In genomic region chr7:49183696-49184095, GRCm38 (mm10) we compare ENCODE assay signal across 11 mouse cellular contexts.
DNase-seq lines count a peak whose midpoint lies in the region; ATAC-seq lines count a peak whose summit lies in the region.
"Had no signal": no experiment of that assay in that cellular context is flagged by ENCODE, and none has a peak within 500 bp of the region (broad histone marks: within the 10 kb centered on the region; RNA-seq: fewer than 3 reads in every experiment).

No protein-coding gene starts in this region.

- peaks cover 36% of the 10 kb centered on the region for H3K4me1 ChIP-seq in heart, embryonic 13.5 days
- H3K4me1 ChIP-seq in heart, embryonic 11.5 days (ENCODE audit: control insufficient read depth, insufficient read depth, low read length), result peaks cover 17% of the 10 kb centered on the region
- H3K4me1 ChIP-seq in neural tube, embryonic 14.5 days (ENCODE audit: control insufficient read depth, insufficient read depth, low read length), result peaks cover 4% of the 10 kb centered on the region; the same call in 1 of the 2 replicates
- no peaks in the 10 kb centered on the region for H3K4me1 ChIP-seq in kidney, embryonic 16.5 days (ENCODE audit: insufficient read depth, low read length)
- H3K4me1 ChIP-seq: stomach, embryonic 15.5 days had no signal

- H3K27ac ChIP-seq in heart, embryonic 13.5 days (replicated peaks), result peak overlapping the region; percentile 53
- no peak overlapping the region for H3K27ac ChIP-seq in heart, embryonic 11.5 days (ENCODE audit: low read depth, low read length)
- no peak overlapping the region for H3K27ac ChIP-seq in neural tube, embryonic 14.5 days (ENCODE audit: low read depth, low read length)
- no peak overlapping the region for H3K27ac ChIP-seq in kidney, embryonic 16.5 days (ENCODE audit: low read length)
- H3K27ac ChIP-seq: embryonic facial prominence, embryonic 12.5 days; intestine, embryonic 15.5 days; stomach, embryonic 15.5 days had no signal

- H3K27me3 ChIP-seq in heart, embryonic 13.5 days (replicated peaks), result no peaks in the 10 kb centered on the region
- H3K27me3 ChIP-seq in heart, embryonic 11.5 days (ENCODE audit: control insufficient read depth, insufficient read depth, low read length), result no peaks in the 10 kb centered on the region
- H3K27me3 ChIP-seq in neural tube, embryonic 14.5 days (ENCODE audit: control insufficient read depth, insufficient read depth, low read length), result no peaks in the 10 kb centered on the region
- H3K27me3 ChIP-seq in kidney, embryonic 16.5 days (ENCODE audit: insufficient read depth, low read length), result no peaks in the 10 kb centered on the region
- H3K27me3 ChIP-seq: embryonic facial prominence, embryonic 12.5 days; intestine, embryonic 15.5 days; Patski; stomach, embryonic 15.5 days had no signal

- H3K9me3 ChIP-seq in heart, embryonic 13.5 days, result no peaks in the 10 kb centered on the region
- H3K9me3 ChIP-seq in heart, embryonic 11.5 days (replicated peaks; ENCODE audit: control insufficient read depth, low read length), result no peaks in the 10 kb centered on the region
- no peaks in the 10 kb centered on the region for H3K9me3 ChIP-seq in neural tube, embryonic 14.5 days (ENCODE audit: control insufficient read depth, low read length)
- no peaks in the 10 kb centered on the region for H3K9me3 ChIP-seq in kidney, embryonic 16.5 days (ENCODE audit: low read length)
- H3K9me3 ChIP-seq: embryonic facial prominence, embryonic 12.5 days; intestine, embryonic 15.5 days; stomach, embryonic 15.5 days had no signal

- no peak for DNase-seq in neural tube, embryonic 10.5 days (ENCODE audit: extremely low spot score, low spot score)
- DNase-seq in cerebellum, adult 9-11 months, result peak; percentile 74
- peak; percentile 13 for DNase-seq in skeletal muscle tissue, adult 2 months (ENCODE audit: low read depth, low spot score)

- H3K9ac ChIP-seq in heart, embryonic 13.5 days, result no peak overlapping the region
- no peak overlapping the region for H3K9ac ChIP-seq in heart, embryonic 11.5 days (ENCODE audit: low read depth, low read length)
- no peak overlapping the region for H3K9ac ChIP-seq in neural tube, embryonic 14.5 days (replicated peaks; ENCODE audit: low read depth, low read length)
- H3K9ac ChIP-seq in kidney, embryonic 16.5 days (replicated peaks; ENCODE audit: low read length), result no peak overlapping the region
- H3K9ac ChIP-seq: embryonic facial prominence, embryonic 12.5 days; intestine, embryonic 15.5 days; stomach, embryonic 15.5 days had no signal

- H3K4me2 ChIP-seq in heart, embryonic 13.5 days, result no peak overlapping the region
- no peak overlapping the region for H3K4me2 ChIP-seq in heart, embryonic 11.5 days
- no peak overlapping the region for H3K4me2 ChIP-seq in neural tube, embryonic 14.5 days (ENCODE audit: low read depth, low read length)
- no peak overlapping the region for H3K4me2 ChIP-seq in kidney, embryonic 16.5 days (replicated peaks; ENCODE audit: low read depth, low read length)
- H3K4me2 ChIP-seq: embryonic facial prominence, embryonic 12.5 days; intestine, embryonic 15.5 days; stomach, embryonic 15.5 days had no signal

- no peaks in the 10 kb centered on the region for H3K36me3 ChIP-seq in heart, embryonic 13.5 days
- H3K36me3 ChIP-seq in heart, embryonic 11.5 days (ENCODE audit: control insufficient read depth, insufficient read depth, low read length), result no peaks in the 10 kb centered on the region
- no peaks in the 10 kb centered on the region for H3K36me3 ChIP-seq in neural tube, embryonic 14.5 days (ENCODE audit: control insufficient read depth, insufficient read depth, low read length)
- no peaks in the 10 kb centered on the region for H3K36me3 ChIP-seq in kidney, embryonic 16.5 days (ENCODE audit: insufficient read depth, low read length)
- H3K36me3 ChIP-seq: embryonic facial prominence, embryonic 12.5 days; intestine, embryonic 15.5 days; stomach, embryonic 15.5 days had no signal

- no peak for ATAC-seq in heart, embryonic 13.5 days (ENCODE audit: extremely low read depth, insufficient number of reproducible peaks, low FRiP score, low TSS enrichment)
- ATAC-seq in heart, embryonic 11.5 days (replicated peaks; ENCODE audit: insufficient number of reproducible peaks, low FRiP score, low TSS enrichment), result no peak
- 0 out of 2 replicates have a peak, but pooled peaks have one; percentile 9 for ATAC-seq in neural tube, embryonic 14.5 days (ENCODE audit: low read depth)
- ATAC-seq in kidney, embryonic 16.5 days (ENCODE audit: low FRiP score, low TSS enrichment), result no peak
- ATAC-seq: intestine, embryonic 15.5 days; Patski had no signal

- WGBS in heart, embryonic 13.5 days, result 52% methylated on average over 5 of the region's 5 CpGs
- WGBS in heart, embryonic 11.5 days (ENCODE audit: insufficient replicate concordance), result 61% methylated on average over 5 of the region's 5 CpGs
- 50% methylated on average over 5 of the region's 5 CpGs for WGBS in neural tube, embryonic 14.5 days
- WGBS in kidney, embryonic 16.5 days, result 88% methylated on average over 5 of the region's 5 CpGs

- no peak overlapping the region for H3K4me3 ChIP-seq in heart, embryonic 13.5 days
- no peak overlapping the region for H3K4me3 ChIP-seq in heart, embryonic 11.5 days (ENCODE audit: low read depth, low read length)
- no peak overlapping the region for H3K4me3 ChIP-seq in neural tube, embryonic 14.5 days (ENCODE audit: low read depth, low read length)
- H3K4me3 ChIP-seq in kidney, embryonic 16.5 days (ENCODE audit: low read length), result no peak overlapping the region
- H3K4me3 ChIP-seq: embryonic facial prominence, embryonic 12.5 days; intestine, embryonic 15.5 days; stomach, embryonic 15.5 days had no signal
